Mouse (Mus musculus) lung, adult 2 months (tissue): Measurements from ENCODE around the gene Als2cl.

Source experiments
- CTCF ChIP-seq: fragments of 200-500 bp; IDR thresholded peaks from 2 replicates; pipeline ENCODE4 v1.5.1; 2011; ENCODE audit warnings: mild to moderate bottlenecking, low read length, control low read depth; ENCODE audit not compliant: insufficient read depth
- POLR2A ChIP-seq: fragments of 200-500 bp; IDR thresholded peaks from 2 replicates; pipeline ENCODE4 v1.6.1; 2011; ENCODE audit warnings: low read depth, mild to moderate bottlenecking, control low read depth, low read length, borderline replicate concordance; ENCODE audit errors: extremely low read depth

DNA sequence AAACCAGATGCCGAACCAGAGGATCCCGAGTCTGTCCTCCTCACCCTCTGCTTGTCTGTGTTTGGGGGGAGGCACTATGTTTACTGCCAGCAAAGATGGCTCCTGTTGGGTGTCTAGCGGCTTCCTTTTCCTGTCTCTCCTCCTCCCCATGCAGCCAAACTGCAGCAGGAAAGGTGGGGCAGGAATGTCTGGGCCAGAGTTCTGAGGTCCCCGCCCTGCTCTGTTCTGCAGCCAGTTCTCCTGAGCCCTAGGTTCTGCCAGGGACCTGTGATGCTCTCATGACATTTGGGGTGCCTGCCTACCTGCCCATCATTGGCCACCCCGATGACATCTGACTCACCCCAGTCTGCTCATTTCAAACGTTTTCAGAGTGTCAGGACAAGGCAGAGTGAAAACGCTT lies 2.3 kb downstream of the Als2cl start:
- peak; percentile 53; the same call in 1 of the 2 replicates for TF ChIP-seq POLR2A
- TF ChIP-seq CTCF = no peak
